29 mouse cellular contexts compared by ENCODE assay signal in the genomic region with DNA sequence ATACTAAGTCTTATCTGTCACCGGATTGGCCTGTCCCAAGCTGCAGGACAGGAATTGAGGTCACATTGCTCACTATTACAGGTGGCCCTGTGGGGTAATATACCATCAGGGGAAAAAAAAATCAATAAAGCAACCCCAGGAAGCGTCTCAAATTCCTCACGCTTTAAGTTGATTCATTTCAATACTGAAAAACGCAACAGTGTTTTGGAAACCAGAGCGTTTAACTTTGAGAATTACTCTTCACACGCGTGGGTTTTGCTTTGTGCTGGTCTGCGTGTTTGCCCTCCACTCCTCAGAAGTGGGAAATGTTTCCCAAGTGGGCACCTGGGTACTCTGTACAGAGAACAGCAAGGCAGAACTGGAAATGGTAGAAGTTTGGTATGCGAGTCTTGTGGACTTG. TPM values are rescaled to one million over a fixed set of nuclear protein-coding genes. Genes with fewer than 3 reads are reported as not detected.
"Had no signal": no experiment of that assay in that cellular context is flagged by ENCODE, and none has a peak within 500 bp of the region (broad histone marks: within the 10 kb centered on the region; RNA-seq: fewer than 3 reads in every experiment).

No protein-coding gene starts in this region.

- H3K27me3 ChIP-seq: limb, embryonic 12.5 days; limb, embryonic 13.5 days; limb, embryonic 15.5 days; liver, embryonic 13.5 days; liver, embryonic 15.5 days; lung, embryonic 15.5 days; megakaryocyte, embryonic 14.5 days; midbrain, embryonic 12.5 days; midbrain, embryonic 13.5 days; midbrain, embryonic 15.5 days had no signal

- DNase-seq: liver; liver, embryonic 13.5 days; lung, adult 18-20 months; lung, adult 2 months; lung, embryonic 14.5 days; lung, postnatal 10 days; lung, postnatal 14 days; lung, postnatal 36 days; lung, postnatal 4 days had no signal

- H3K4me2 ChIP-seq: limb, embryonic 12.5 days; limb, embryonic 13.5 days; limb, embryonic 15.5 days; liver, embryonic 11.5 days; liver, embryonic 13.5 days; liver, embryonic 15.5 days; lung, embryonic 14.5 days; lung, embryonic 15.5 days; midbrain, embryonic 11.5 days; midbrain, embryonic 12.5 days; midbrain, embryonic 13.5 days had no signal

- ATAC-seq: lung, postnatal 0 days had no signal

- H3K27ac ChIP-seq: left cerebral cortex, adult 2 months; limb, embryonic 10.5 days; limb, embryonic 12.5 days; limb, embryonic 13.5 days; limb, embryonic 15.5 days; liver, embryonic 13.5 days; liver, embryonic 14.5 days; liver, embryonic 15.5 days; lung, embryonic 15.5 days; macrophage; midbrain, embryonic 10.5 days; midbrain, embryonic 12.5 days; midbrain, embryonic 13.5 days; midbrain, embryonic 15.5 days had no signal

- H3K36me3 ChIP-seq: limb, embryonic 12.5 days; limb, embryonic 13.5 days; limb, embryonic 15.5 days; liver, embryonic 13.5 days; liver, embryonic 15.5 days; lung, embryonic 15.5 days; midbrain, embryonic 12.5 days; midbrain, embryonic 13.5 days; midbrain, embryonic 15.5 days had no signal

- H3K9ac ChIP-seq: limb, embryonic 12.5 days; limb, embryonic 15.5 days; liver, embryonic 13.5 days; liver, embryonic 14.5 days; liver, embryonic 15.5 days; lung, embryonic 14.5 days; lung, embryonic 15.5 days; midbrain, embryonic 12.5 days; midbrain, embryonic 13.5 days; midbrain, embryonic 15.5 days had no signal

- H3K9me3 ChIP-seq: limb, embryonic 10.5 days; limb, embryonic 12.5 days; limb, embryonic 15.5 days; liver, embryonic 13.5 days; liver, embryonic 15.5 days; lung, embryonic 15.5 days; midbrain, embryonic 12.5 days; midbrain, embryonic 13.5 days; midbrain, embryonic 15.5 days had no signal

- H3K4me3 ChIP-seq: left cerebral cortex, adult 2 months; limb, embryonic 10.5 days; limb, embryonic 12.5 days; limb, embryonic 13.5 days; limb, embryonic 15.5 days; liver, embryonic 13.5 days; liver, embryonic 15.5 days; lung, embryonic 15.5 days; megakaryocyte, embryonic 14.5 days; midbrain, embryonic 10.5 days; midbrain, embryonic 12.5 days; midbrain, embryonic 13.5 days; midbrain, embryonic 15.5 days; myocyte had no signal

- H3K4me1 ChIP-seq: liver, embryonic 13.5 days; liver, embryonic 15.5 days; lung, embryonic 15.5 days; megakaryocyte, embryonic 14.5 days; midbrain, embryonic 13.5 days had no signal

RNA-seq across cellular contexts. Expression of a gene that starts 13.6 kb away (rescaled TPM):
- total RNA-seq: megakaryocyte progenitor cell, adult 5-6 weeks; monocyte, adult 5-6 weeks had no signal
- polyA plus RNA-seq: macrophage had no signal
